Mouse (Mus musculus) liver, embryonic 16.5 days (tissue): ENCODE measurements around the gene Cops3. TPM values are rescaled to one million over a fixed set of nuclear protein-coding genes. Genes with fewer than 3 reads are reported as not detected.

ENCODE experiments used
- ATAC-seq: fragments of 200-750 bp; cut with Nextera tagmentation; 2 replicates; pipeline ENCODE4 v1.8.0; 2017; ENCODE audit warnings: low read depth, mild to moderate bottlenecking, moderate number of reproducible peaks, moderate library complexity
- H3K27ac ChIP-seq: fragments of 300-500 bp; sonication (generic); 2 replicates; pipeline ENCODE4 v1.5.1; 2014; ENCODE audit warnings: mild to moderate bottlenecking, low read length
- H3K27me3 ChIP-seq: fragments of 300-500 bp; sonication (generic); 2 replicates; pipeline ENCODE4 v1.6.1; 2014; ENCODE audit warnings: low read depth, low read length, mixed read lengths; ENCODE audit not compliant: control insufficient read depth, insufficient read depth
- H3K36me3 ChIP-seq: fragments of 300-500 bp; sonication (generic); 2 replicates; pipeline ENCODE4 v1.6.1; 2014; ENCODE audit warnings: mild to moderate bottlenecking; ENCODE audit not compliant: control insufficient read depth, insufficient read depth
- H3K4me1 ChIP-seq: fragments of 300-500 bp; sonication (generic); 2 replicates; pipeline ENCODE4 v1.6.1; 2014; ENCODE audit warnings: low read depth, low read length, mixed read lengths; ENCODE audit not compliant: control insufficient read depth
- H3K4me2 ChIP-seq: fragments of 300-500 bp; sonication (generic); 2 replicates; pipeline ENCODE4 v1.6.1; 2014; ENCODE audit warnings: low read depth, low read length, mixed read lengths
- H3K4me3 ChIP-seq: fragments of 300-500 bp; sonication (generic); 2 replicates; pipeline ENCODE4 v1.5.1; 2014; ENCODE audit warnings: low read depth, mild to moderate bottlenecking, low read length
- H3K9ac ChIP-seq: fragments of 300-500 bp; sonication (generic); 2 replicates; pipeline ENCODE4 v1.6.1; 2014; ENCODE audit warnings: low read depth, low read length
- H3K9me3 ChIP-seq: fragments of 300-500 bp; sonication (generic); replicated peaks from 2 replicates; pipeline ENCODE4 v1.6.1; 2016; ENCODE audit warnings: low read length; ENCODE audit not compliant: control insufficient read depth
- whole genome bisulfite sequencing: fragments of 180-500 bp; shearing (Covaris S2); extraction: QIAGEN DNeasy Blood & Tissue Kit; methylation state at CpG from one replicate; pipeline ENCODE4 v1.1.7; 2014; ENCODE audit not compliant: insufficient replicate concordance; 5-methylcytosine and 5-hydroxymethylcytosine counted together
- polyA plus RNA-seq: library from polyadenylated mRNA; unstranded; fragments of >200 nt; fragmentation: Nextera tagmentation; extraction: Ambion mirVana; gene quantifications from 2 replicates; pipeline ENCODE4 v1.2.1, GENCODE M21; 2015

Gene Cops3
- polyA plus RNA-seq, 1 experiment from 2014 or later: 81.3 TPM

DNA sequence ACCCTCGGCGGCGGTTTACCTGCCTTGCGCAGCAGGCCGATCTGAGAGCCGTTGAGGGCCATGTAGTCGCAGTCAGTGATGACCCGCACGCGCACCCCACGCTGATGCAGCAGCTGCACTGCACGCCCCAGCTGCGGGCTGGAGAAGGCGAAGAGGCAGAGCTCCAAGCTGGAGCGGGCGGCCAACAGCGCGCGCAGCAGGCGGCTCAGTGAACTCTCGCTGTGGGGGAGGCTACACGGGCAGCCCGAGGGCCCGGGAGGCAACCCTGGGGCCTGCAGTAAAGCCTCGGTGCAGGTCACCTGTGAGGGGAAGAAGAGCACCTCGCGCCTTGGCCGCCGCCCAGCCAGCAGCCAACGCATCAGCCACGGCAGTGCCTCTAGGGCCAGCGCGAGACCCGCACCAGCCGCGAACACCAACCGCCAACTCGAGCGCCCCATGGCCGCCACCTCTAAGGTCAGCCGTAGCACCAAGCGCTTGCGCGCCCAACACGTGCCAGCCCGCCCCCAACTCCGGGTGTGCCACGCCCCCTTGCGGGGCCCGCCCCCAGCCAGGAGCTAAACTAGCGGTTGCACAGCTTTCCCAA is 52.3 kb downstream of the Cops3 start, which contains the start of gene Pld6:
Gene Pld6, minus strand, starts transcription at position 447 of the 583 bp plus-strand sequence.
- ATAC-seq: peak; percentile 74
- Histone ChIP-seq H3K27ac (no peak within 1 kb of the TSS), H3K36me3 (peaks cover 6% of the 10 kb centered on the region), H3K9me3 (no peaks in the 10 kb centered on the region), H3K4me1 (peaks cover 5% of the 10 kb centered on the region), H3K27me3 (no peaks in the 10 kb centered on the region), H3K4me3 (peak within 1 kb of the TSS; percentile 56), H3K9ac (peak within 1 kb of the TSS; percentile 47), H3K4me2 (peak within 1 kb of the TSS; percentile 79)
- under 1% methylated on average over 50 of the region's 51 CpGs for WGBS

DNA sequence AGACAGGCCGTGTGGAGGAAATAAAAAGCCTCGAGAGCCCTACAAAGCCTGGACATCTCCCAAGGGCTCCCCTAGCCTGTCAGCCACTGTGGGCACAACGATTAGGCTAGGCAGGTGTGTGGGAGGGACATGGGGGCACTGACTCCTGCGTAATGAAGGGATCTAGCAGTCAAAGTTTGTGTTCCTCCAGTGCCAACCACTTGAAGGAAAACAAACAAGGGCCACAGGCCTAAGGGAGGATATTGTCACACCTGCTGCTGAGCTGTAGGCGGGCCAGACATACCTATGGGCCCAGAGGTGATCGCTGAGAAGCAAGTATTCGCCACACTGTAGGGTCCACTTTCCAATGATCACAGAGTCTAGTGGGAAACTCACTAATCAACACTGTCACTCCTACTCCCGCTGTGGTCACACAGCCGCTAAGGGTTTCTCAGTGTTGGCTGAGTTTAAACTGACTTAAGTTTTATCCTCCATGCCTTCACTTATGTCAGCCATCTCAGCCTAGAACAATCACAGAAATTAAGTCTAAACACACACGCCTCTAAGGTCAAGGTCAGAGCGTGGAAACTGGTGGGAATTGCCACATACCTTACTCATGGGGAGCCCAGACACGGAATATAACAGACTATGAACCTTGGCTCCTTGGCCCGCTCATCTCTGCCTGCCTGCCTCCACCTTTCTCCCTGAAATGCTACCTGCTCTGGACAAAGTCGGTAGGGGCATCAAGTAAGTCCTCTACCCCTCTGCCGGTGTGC is 53.0 kb downstream of the Cops3 start:
- 0 out of 2 replicates have a peak, but pooled peaks have one; percentile 16 for ATAC-seq
- Histone ChIP-seq H3K4me1 (peaks cover 5% of the 10 kb centered on the region), H3K4me3 (peak overlapping the region; percentile 56), H3K9me3 (no peaks in the 10 kb centered on the region), H3K36me3 (no peaks in the 10 kb centered on the region), H3K9ac (peak overlapping the region; percentile 47), H3K27me3 (no peaks in the 10 kb centered on the region), H3K4me2 (peak overlapping the region; percentile 79), H3K27ac (no peak overlapping the region)
- 44% methylated on average over 15 of the region's 15 CpGs for WGBS

DNA sequence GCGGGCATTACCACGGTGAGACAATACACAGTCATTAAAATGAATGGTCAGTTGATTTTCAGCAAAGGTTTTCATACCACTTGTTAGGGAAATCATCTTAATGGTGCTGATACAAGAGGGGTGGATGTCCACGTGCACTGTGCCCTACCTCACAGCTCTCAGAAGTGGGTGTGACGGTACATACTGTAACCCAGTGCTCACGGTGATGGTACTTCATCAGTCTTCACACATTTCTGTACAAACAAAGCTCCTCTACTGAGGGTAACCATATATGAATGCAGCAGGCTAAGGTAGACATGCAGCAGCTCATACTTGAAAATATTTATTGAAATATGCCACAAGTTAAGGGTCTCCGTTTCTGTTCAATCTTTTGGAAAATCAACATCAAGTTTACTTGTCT is 56.0 kb downstream of the Cops3 start:
- Histone ChIP-seq H3K9me3 (no peaks in the 10 kb centered on the region), H3K36me3 (no peaks in the 10 kb centered on the region), H3K4me1 (peaks cover 5% of the 10 kb centered on the region), H3K27ac (no peak overlapping the region), H3K9ac (no peak overlapping the region), H3K4me2 (no peak overlapping the region), H3K27me3 (no peaks in the 10 kb centered on the region), H3K4me3 (no peak overlapping the region)
- ATAC-seq: no peak
- 78% methylated on average over 6 of the region's 6 CpGs for WGBS

DNA sequence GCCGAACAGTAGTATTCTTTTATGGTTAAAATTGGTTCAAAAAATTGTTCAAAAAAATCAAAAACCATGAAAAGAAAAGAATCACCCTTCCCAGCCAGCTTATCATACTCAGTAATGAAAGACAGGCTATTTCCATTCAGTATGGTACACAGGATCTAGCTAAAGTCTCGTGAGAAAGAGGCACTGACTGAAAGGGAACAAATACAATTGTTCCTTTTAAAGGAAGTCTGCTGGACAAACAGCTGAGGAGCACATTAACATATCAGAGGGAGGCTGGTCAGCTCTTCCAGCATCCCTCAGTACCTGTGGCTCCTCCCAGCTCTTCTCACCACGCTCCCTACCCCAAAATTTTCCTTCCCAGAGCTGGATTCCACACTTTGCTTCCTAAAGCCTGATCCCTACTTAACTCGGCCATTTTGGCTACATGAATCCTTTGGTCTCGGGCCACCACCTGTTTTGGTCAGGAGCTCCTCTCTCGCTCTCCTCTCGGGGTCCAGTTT is 57.5 kb downstream of the Cops3 start:
- H3K4me2 ChIP-seq: no peak overlapping the region
- H3K4me1 ChIP-seq: peaks cover 3% of the 10 kb centered on the region
- H3K9ac ChIP-seq: no peak overlapping the region
- 67% methylated on average over 7 of the region's 7 CpGs for WGBS
- H3K27ac ChIP-seq: no peak overlapping the region
- H3K9me3 ChIP-seq: no peaks in the 10 kb centered on the region
- no peak overlapping the region for H3K4me3 ChIP-seq
- H3K27me3 ChIP-seq: no peaks in the 10 kb centered on the region
- ATAC-seq: no peak
- no peaks in the 10 kb centered on the region for H3K36me3 ChIP-seq

DNA sequence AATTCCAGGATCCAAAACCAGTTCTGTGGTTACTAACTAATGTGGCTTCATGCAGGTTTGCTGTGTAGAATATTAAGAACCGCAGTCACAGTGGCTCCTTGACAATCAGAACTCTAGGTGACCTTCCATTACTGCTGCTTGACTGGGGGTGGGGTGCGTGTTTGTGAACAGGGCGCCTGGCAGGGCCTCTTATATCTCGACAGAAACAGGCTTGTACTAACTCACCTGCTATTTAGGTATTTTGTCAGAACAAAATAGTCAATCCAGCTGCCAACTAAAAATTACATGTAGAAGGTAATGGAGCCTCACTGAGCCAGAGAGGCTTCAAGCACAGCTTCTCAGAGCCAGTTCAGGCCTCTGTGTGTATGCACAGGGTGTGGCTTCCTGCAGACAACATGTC is 59.4 kb downstream of the Cops3 start:
- Histone ChIP-seq H3K4me2 (no peak overlapping the region), H3K27ac (no peak overlapping the region), H3K9me3 (no peaks in the 10 kb centered on the region), H3K4me3 (no peak overlapping the region), H3K4me1 (no peaks in the 10 kb centered on the region; the same call in 1 of the 2 replicates), H3K9ac (no peak overlapping the region), H3K36me3 (no peaks in the 10 kb centered on the region), H3K27me3 (no peaks in the 10 kb centered on the region)
- no peak for ATAC-seq
- WGBS: 63% methylated on average over 4 of the region's 4 CpGs

DNA sequence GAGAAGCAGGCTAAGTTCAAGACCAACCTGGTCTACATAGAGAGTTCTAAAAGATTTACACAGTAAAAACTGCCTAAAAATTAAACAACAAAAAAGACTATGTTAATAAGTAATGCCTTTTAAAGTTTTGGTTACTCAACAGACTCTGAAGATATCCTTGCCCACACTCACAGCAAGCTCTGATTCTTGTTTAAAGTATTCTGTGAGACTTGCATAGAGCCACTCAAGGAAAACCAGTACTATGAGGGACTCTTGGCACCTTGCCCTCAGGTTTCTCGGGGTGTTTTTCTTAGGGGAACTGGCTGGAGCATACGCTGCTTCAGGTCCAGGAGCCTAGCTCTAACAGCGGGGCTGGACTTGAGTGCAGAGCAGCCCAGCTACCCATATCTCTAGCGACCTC is 60.2 kb downstream of the Cops3 start:
- H3K4me2 ChIP-seq: no peak overlapping the region
- H3K36me3 ChIP-seq: no peaks in the 10 kb centered on the region; the same call in 1 of the 2 replicates
- H3K9me3 ChIP-seq: no peaks in the 10 kb centered on the region
- H3K4me3 ChIP-seq: no peak overlapping the region
- 79% methylated on average over 4 of the region's 4 CpGs for WGBS
- H3K4me1 ChIP-seq: no peaks in the 10 kb centered on the region; the same call in 1 of the 2 replicates
- no peak overlapping the region for H3K9ac ChIP-seq
- ATAC-seq: no peak
- no peak overlapping the region for H3K27ac ChIP-seq
- no peaks in the 10 kb centered on the region for H3K27me3 ChIP-seq

DNA sequence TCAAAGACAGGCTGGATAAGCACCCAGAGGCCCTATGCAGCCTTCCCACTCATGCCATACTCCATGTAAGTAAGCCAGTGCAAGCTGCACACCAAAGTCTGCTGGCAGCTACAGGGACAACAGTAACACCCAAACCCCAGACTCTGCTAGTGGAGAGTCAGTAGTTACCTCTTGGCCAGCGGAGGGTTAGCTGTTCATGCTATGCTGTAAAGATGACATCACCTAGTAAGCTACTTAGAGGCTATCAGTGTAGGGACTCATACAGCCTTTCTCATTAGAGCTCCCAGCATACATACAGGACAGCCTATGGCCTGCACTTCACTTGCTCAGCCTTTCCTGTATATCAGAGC is 60.8 kb downstream of the Cops3 start:
- Histone ChIP-seq H3K9me3 (no peaks in the 10 kb centered on the region), H3K4me2 (no peak overlapping the region), H3K4me3 (no peak overlapping the region), H3K4me1 (no peaks in the 10 kb centered on the region; the same call in 1 of the 2 replicates), H3K27ac (no peak overlapping the region), H3K9ac (no peak overlapping the region), H3K36me3 (no peaks in the 10 kb centered on the region; the same call in 1 of the 2 replicates), H3K27me3 (no peaks in the 10 kb centered on the region)
- no peak for ATAC-seq
- WGBS: 58% methylated on average over 1 of the region's 1 CpGs

DNA sequence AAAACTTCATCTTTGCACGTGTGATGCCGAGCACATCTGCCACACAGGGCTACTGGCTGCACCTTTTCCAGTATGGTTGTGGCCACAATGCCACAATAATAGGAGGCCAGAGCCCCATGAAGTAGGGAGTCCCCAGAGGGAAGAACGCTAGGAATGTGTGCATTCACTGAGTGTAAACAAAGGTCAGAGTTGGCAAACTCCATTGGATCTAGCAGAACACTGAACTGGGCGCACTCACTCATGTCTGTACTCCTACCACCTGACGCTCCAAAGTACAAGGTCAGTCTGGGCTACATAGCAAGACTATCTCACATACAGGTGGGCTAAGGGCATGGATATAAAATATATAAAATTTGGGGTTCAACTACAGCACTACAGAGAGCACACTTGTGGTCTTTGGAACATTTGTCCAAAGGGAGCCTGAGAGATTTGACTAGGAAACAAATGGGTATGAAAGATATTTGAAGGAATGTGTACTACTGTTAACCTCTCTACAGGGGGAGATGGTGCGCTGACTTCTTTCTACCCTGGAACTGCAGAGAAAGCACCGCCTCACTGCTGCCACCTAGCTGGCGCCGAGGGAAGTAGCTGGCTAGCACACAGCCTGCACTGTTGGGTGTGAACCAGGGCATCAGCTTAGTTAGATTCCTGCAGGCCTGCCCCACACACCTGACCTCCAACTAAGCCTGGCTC is 61.3 kb downstream of the Cops3 start:
- peak; percentile 74 for ATAC-seq
- H3K9ac ChIP-seq: no peak overlapping the region
- H3K4me1 ChIP-seq: no peaks in the 10 kb centered on the region; the same call in 1 of the 2 replicates
- 41% methylated on average over 9 of the region's 9 CpGs for WGBS
- no peaks in the 10 kb centered on the region; the same call in 1 of the 2 replicates for H3K36me3 ChIP-seq
- no peak overlapping the region for H3K4me3 ChIP-seq
- no peak overlapping the region for H3K4me2 ChIP-seq
- no peaks in the 10 kb centered on the region for H3K27me3 ChIP-seq
- no peak overlapping the region for H3K27ac ChIP-seq
- H3K9me3 ChIP-seq: no peaks in the 10 kb centered on the region
